Mouse (Mus musculus) bone marrow, adult 2 months (tissue): ENCODE measurements around the gene Syt14.

Experiments used
- CTCF ChIP-seq: fragments of 200-500 bp; IDR thresholded peaks from 2 replicates; pipeline ENCODE4 v1.5.1; 2011; ENCODE audit warnings: low read length, control low read depth; ENCODE audit not compliant: control insufficient read depth, insufficient read depth
- POLR2A ChIP-seq: fragments of 200-500 bp; IDR thresholded peaks from 2 replicates; pipeline ENCODE4 v1.6.1; 2011; ENCODE audit warnings: low read depth, mild to moderate bottlenecking, control low read depth, low read length, borderline replicate concordance; ENCODE audit not compliant: control insufficient read depth

GRCm38 (mm10) chr1:192912101-192912728, 123.4 kb downstream of the Syt14 start:
- TF ChIP-seq POLR2A (no peak), CTCF (no peak)
